Mouse (Mus musculus) kidney, embryonic 16.5 days (tissue): ENCODE results near the gene Olfr625-ps1. TPM values are rescaled to one million over a fixed set of nuclear protein-coding genes. Genes with fewer than 3 reads are reported as not detected.

Source experiments
- ATAC-seq: fragments of 200-750 bp; cut with Nextera tagmentation; 2 replicates; pipeline ENCODE4 v1.8.0; 2017; ENCODE audit warnings: moderate TSS enrichment; ENCODE audit not compliant: low FRiP score, low TSS enrichment
- H3K27ac ChIP-seq: fragments of 300-500 bp; sonication (generic); 2 replicates; pipeline ENCODE4 v1.5.1; 2014; ENCODE audit warnings: low read length
- H3K27me3 ChIP-seq: fragments of 300-500 bp; sonication (generic); 2 replicates; pipeline ENCODE4 v1.6.1; 2014; ENCODE audit warnings: low read length, control low read depth, mixed read lengths; ENCODE audit not compliant: insufficient read depth
- H3K36me3 ChIP-seq: fragments of 300-500 bp; sonication (generic); 2 replicates; pipeline ENCODE4 v1.6.1; 2014; ENCODE audit warnings: low read length, control low read depth, mixed read lengths; ENCODE audit not compliant: insufficient read depth
- H3K4me1 ChIP-seq: fragments of 300-500 bp; sonication (generic); 2 replicates; pipeline ENCODE4 v1.6.1; 2014; ENCODE audit warnings: low read length, control low read depth, mixed read lengths; ENCODE audit not compliant: insufficient read depth
- H3K4me2 ChIP-seq: fragments of 300-500 bp; sonication (generic); replicated peaks from 2 replicates; pipeline ENCODE4 v1.6.1; 2014; ENCODE audit warnings: low read depth, low read length
- H3K4me3 ChIP-seq: fragments of 300-500 bp; sonication (generic); 2 replicates; pipeline ENCODE4 v1.5.1; 2014; ENCODE audit warnings: mild to moderate bottlenecking, low read length
- H3K9ac ChIP-seq: fragments of 300-500 bp; sonication (generic); replicated peaks from 2 replicates; pipeline ENCODE4 v1.6.1; 2014; ENCODE audit warnings: low read length
- H3K9me3 ChIP-seq: fragments of 300-500 bp; sonication (generic); 2 replicates; pipeline ENCODE4 v1.6.1; 2016; ENCODE audit warnings: low read length, control low read depth
- WGBS: fragments of 180-500 bp; shearing (Covaris S2); extraction: QIAGEN DNeasy Blood & Tissue Kit; methylation state at CpG from one replicate; pipeline ENCODE4 v1.1.7; 2014; 5-methylcytosine and 5-hydroxymethylcytosine counted together
- polyA plus RNA-seq: library from polyadenylated mRNA; unstranded; fragments of >200 nt; fragmentation: Nextera tagmentation; extraction: Ambion mirVana; gene quantifications from 2 replicates; pipeline ENCODE4 v1.2.1, GENCODE M21; 2015

The Olfr625-ps1 gene
- polyA plus RNA-seq, 1 experiment from 2014 or later, result not detected

GRCm38 (mm10) chr7:103730074-103730473, 47.6 kb downstream of the Olfr625-ps1 start, which contains the start of gene Olfr628:
Gene Olfr628, plus strand, starts transcription at chr7:103730374.
- no peak within 1 kb of the TSS for H3K9ac ChIP-seq
- no peaks in the 10 kb centered on the region for H3K4me1 ChIP-seq
- no peak within 1 kb of the TSS for H3K27ac ChIP-seq
- ATAC-seq, result no peak
- 91% methylated on average over 1 of the region's 1 CpGs for WGBS
- H3K27me3 ChIP-seq, result no peaks in the 10 kb centered on the region
- H3K4me2 ChIP-seq, result no peak within 1 kb of the TSS
- H3K4me3 ChIP-seq, result no peak within 1 kb of the TSS
- H3K9me3 ChIP-seq, result no peaks in the 10 kb centered on the region
- no peaks in the 10 kb centered on the region for H3K36me3 ChIP-seq

Other genes with a start within 250 kb of the Olfr625-ps1 start
- not detected in 2 replicates for gene Olfr605, start 237.3 kb upstream of the Olfr625-ps1 start, polyA plus RNA-seq
- gene Olfr606, start 233.7 kb upstream of the Olfr625-ps1 start, polyA plus RNA-seq, result not detected in 2 replicates
- not detected in 2 replicates for gene Olfr607, start 218.6 kb upstream of the Olfr625-ps1 start, polyA plus RNA-seq
- gene Olfr608, start 212.8 kb upstream of the Olfr625-ps1 start, polyA plus RNA-seq, result not detected in 2 replicates
- not detected in 2 replicates for gene Olfr609, start 184.7 kb upstream of the Olfr625-ps1 start, polyA plus RNA-seq
- gene Olfr610, start 170.6 kb upstream of the Olfr625-ps1 start, polyA plus RNA-seq, result not detected in 2 replicates
- not detected in 2 replicates for gene Olfr611, start 161.9 kb upstream of the Olfr625-ps1 start, polyA plus RNA-seq
- not detected in 2 replicates for gene Olfr612, start 140.0 kb upstream of the Olfr625-ps1 start, polyA plus RNA-seq
- gene Olfr613, start 134.6 kb upstream of the Olfr625-ps1 start, polyA plus RNA-seq, result not detected in 2 replicates
- gene Olfr615, start 126.6 kb upstream of the Olfr625-ps1 start, polyA plus RNA-seq, result not detected in 2 replicates
- not detected in 2 replicates for gene Olfr616, start 113.6 kb upstream of the Olfr625-ps1 start, polyA plus RNA-seq
- not detected in 2 replicates for gene Olfr617, start 109.7 kb upstream of the Olfr625-ps1 start, polyA plus RNA-seq
- not detected in 2 replicates for gene Olfr618, start 92.6 kb upstream of the Olfr625-ps1 start, polyA plus RNA-seq
- gene Olfr619, start 82.1 kb upstream of the Olfr625-ps1 start, polyA plus RNA-seq, result not detected in 2 replicates
- not detected in 2 replicates for gene Olfr620, start 70.2 kb upstream of the Olfr625-ps1 start, polyA plus RNA-seq
- gene Olfr622, start 40.0 kb upstream of the Olfr625-ps1 start, polyA plus RNA-seq, result not detected in 2 replicates
- not detected in 2 replicates for gene Olfr623, start 19.0 kb upstream of the Olfr625-ps1 start, polyA plus RNA-seq
- gene Olfr624, start 11.5 kb upstream of the Olfr625-ps1 start, polyA plus RNA-seq, result 0.02 and 0.04 TPM in 2 replicates
- gene Olfr243, start 32.0 kb downstream of the Olfr625-ps1 start, polyA plus RNA-seq, result not detected in 2 replicates
- gene Olfr628, start 47.7 kb downstream of the Olfr625-ps1 start, polyA plus RNA-seq, result not detected in 2 replicates
- not detected in 2 replicates for gene Olfr629, start 62.2 kb downstream of the Olfr625-ps1 start, polyA plus RNA-seq
- gene Olfr630, start 74.6 kb downstream of the Olfr625-ps1 start, polyA plus RNA-seq, result not detected in 2 replicates
- gene Olfr69, start 88.9 kb downstream of the Olfr625-ps1 start, polyA plus RNA-seq, result not detected in 2 replicates
- gene Olfr68, start 97.0 kb downstream of the Olfr625-ps1 start, polyA plus RNA-seq, result not detected in 2 replicates
- not detected in 2 replicates for gene Olfr67, start 109.1 kb downstream of the Olfr625-ps1 start, polyA plus RNA-seq
- gene Hbb-bt, start 131.3 kb downstream of the Olfr625-ps1 start, polyA plus RNA-seq, result 2,178 and 2,179 TPM in 2 replicates
- gene Hbb-bs, start 145.4 kb downstream of the Olfr625-ps1 start, polyA plus RNA-seq, result 7,235 and 7,674 TPM in 2 replicates
- gene Hbb-bh2, start 157.8 kb downstream of the Olfr625-ps1 start, polyA plus RNA-seq, result not detected in 2 replicates
- 0.92 and 1.9 TPM in 2 replicates for gene Hbb-bh1, start 160.4 kb downstream of the Olfr625-ps1 start, polyA plus RNA-seq
- 50.5 and 57.1 TPM in 2 replicates for gene Hbb-y, start 170.5 kb downstream of the Olfr625-ps1 start, polyA plus RNA-seq
- gene Olfr66, start 203.5 kb downstream of the Olfr625-ps1 start, polyA plus RNA-seq, result not detected in 2 replicates
- not detected in 2 replicates for gene Olfr64, start 211.8 kb downstream of the Olfr625-ps1 start, polyA plus RNA-seq
- gene Olfr65, start 220.8 kb downstream of the Olfr625-ps1 start, polyA plus RNA-seq, result not detected in 2 replicates
- gene Olfr631, start 246.1 kb downstream of the Olfr625-ps1 start, polyA plus RNA-seq, result not detected in 2 replicates